ENCODE assay signal across 22 mouse cellular contexts in genomic region chr12:104262863-104263262, GRCm38 (mm10). TPM values are rescaled to one million over a fixed set of nuclear protein-coding genes. Genes with fewer than 3 reads are reported as not detected.
DNase-seq lines count a peak whose midpoint lies in the region; ATAC-seq and TF ChIP-seq lines count a peak whose summit lies in the region.
"Had no signal": no experiment of that assay in that cellular context is flagged by ENCODE, and none has a peak within 500 bp of the region (broad histone marks: within the 10 kb centered on the region; RNA-seq: fewer than 3 reads in every experiment).

Gene Serpina3i (plus strand): TSS chr12:104263122.

- H3K27me3 ChIP-seq in heart, embryonic 15.5 days, result no peaks in the 10 kb centered on the region
- no peaks in the 10 kb centered on the region for H3K27me3 ChIP-seq in testis, adult 2 months (ENCODE audit: control insufficient read depth, insufficient read depth, low read length)
- H3K27me3 ChIP-seq: forebrain, embryonic 15.5 days; liver, embryonic 13.5 days; neural tube, embryonic 12.5 days; Patski had no signal

- no peak within 1 kb of the TSS for H3K4me2 ChIP-seq in heart, embryonic 15.5 days
- H3K4me2 ChIP-seq: forebrain, embryonic 15.5 days; liver, embryonic 13.5 days; neural tube, embryonic 12.5 days had no signal

- H3K36me3 ChIP-seq in heart, embryonic 15.5 days, result no peaks in the 10 kb centered on the region
- H3K36me3 ChIP-seq in testis, adult 2 months (ENCODE audit: control insufficient read depth, insufficient read depth, low read length), result no peaks in the 10 kb centered on the region
- H3K36me3 ChIP-seq: forebrain, embryonic 15.5 days; liver, embryonic 13.5 days; neural tube, embryonic 12.5 days had no signal

- ATAC-seq in heart, embryonic 15.5 days (replicated peaks; ENCODE audit: insufficient number of reproducible peaks, insufficient read depth, low FRiP score, low read depth), result 0 out of 2 replicates have a peak, but pooled peaks have one; percentile 18
- ATAC-seq: forebrain, embryonic 15.5 days; inflammation-experienced regulatory T-cells, adult 6 months; Patski had no signal

- TF ChIP-seq POLR2A in testis, adult 2 months (IDR thresholded peaks at IDR 0.05; ENCODE audit: control insufficient read depth, low read depth, low read length), result no peak

- no peaks in the 10 kb centered on the region for H3K4me1 ChIP-seq in heart, embryonic 15.5 days (replicated peaks)
- no peaks in the 10 kb centered on the region for H3K4me1 ChIP-seq in testis, adult 2 months (ENCODE audit: control insufficient read depth, insufficient read depth, low read length)
- H3K4me1 ChIP-seq: forebrain, embryonic 15.5 days; liver, embryonic 13.5 days; neural tube, embryonic 12.5 days had no signal

- TF ChIP-seq CTCF in testis, adult 2 months (IDR thresholded peaks at IDR 0.05; ENCODE audit: control insufficient read depth, insufficient read depth, insufficient replicate concordance, low read depth, low read length), result no peak

- no peaks in the 10 kb centered on the region for H3K9me3 ChIP-seq in heart, embryonic 15.5 days (replicated peaks)
- H3K9me3 ChIP-seq: forebrain, embryonic 15.5 days; liver, embryonic 13.5 days; neural tube, embryonic 12.5 days had no signal

- no peak within 1 kb of the TSS for H3K4me3 ChIP-seq in heart, embryonic 15.5 days
- no peak within 1 kb of the TSS for H3K4me3 ChIP-seq in testis, adult 2 months (ENCODE audit: control insufficient read depth, low read depth, low read length)
- H3K4me3 ChIP-seq: forebrain, embryonic 15.5 days; gastrocnemius, adult 2 months; heart, adult 2 months; liver, embryonic 13.5 days; neural tube, embryonic 12.5 days had no signal

- H3K9ac ChIP-seq in heart, embryonic 15.5 days, result no peak within 1 kb of the TSS
- H3K9ac ChIP-seq: forebrain, embryonic 15.5 days; liver, embryonic 13.5 days; neural tube, embryonic 12.5 days had no signal

- no peak within 1 kb of the TSS for H3K27ac ChIP-seq in heart, embryonic 15.5 days
- H3K27ac ChIP-seq in testis, adult 2 months (ENCODE audit: control insufficient read depth, insufficient read depth, low read depth, low read length), result peak within 1 kb of the TSS; percentile 60; the same call in 1 of the 2 replicates
- H3K27ac ChIP-seq: forebrain, embryonic 15.5 days; gastrocnemius, adult 2 months; heart, adult 2 months; liver, embryonic 13.5 days; neural tube, embryonic 12.5 days had no signal

- no peak for DNase-seq in heart, postnatal 4 days
- DNase-seq in testis, postnatal 10 days (ENCODE audit: low spot score), result no peak
- DNase-seq in R1 (ENCODE audit: low read depth, low spot score), result peak; percentile 67
- DNase-seq in lung, postnatal 25 days (ENCODE audit: low spot score), result peak; percentile 19
- DNase-seq in left cerebral cortex, adult 18-20 months (ENCODE audit: low spot score in 2 of 2), result no peak
- no peak for DNase-seq in cerebellum, adult 9-10 months
- DNase-seq: adrenal gland, adult 2 months; cerebellum, adult 18-20 months; gastrocnemius, adult 2 months; heart, adult 2 months; layer of hippocampus, adult 9-11 months; liver, embryonic 13.5 days; right cerebral cortex, postnatal 25 days had no signal

RNA-seq across cellular contexts. Expression of gene Serpina3i, which starts in this region (rescaled TPM):
- 0.25 and 3.2 TPM in 2 replicates for polyA plus RNA-seq in heart, embryonic 15.5 days (2015; fragmentation: Nextera tagmentation; extraction: Ambion mirVana)
- total RNA-seq in heart, postnatal 4 days (2021), result 1 to 10 TPM in 1 of 2 experiments, under 1 TPM in 1; 0.31 to 1.0 TPM
- polyA plus RNA-seq in testis, adult 2 months (2012; rRNA removed), result 0.06 and 0.57 TPM in 2 replicates
- not detected for total RNA-seq in left cerebral cortex, adult 18-20 months (2021)
- total RNA-seq: common myeloid progenitor, adult 5-6 weeks; gastrocnemius, adult 2 months; left cerebral cortex, postnatal 25 days; megakaryocyte progenitor cell, adult 5-6 weeks had no signal
- polyA plus RNA-seq: forebrain, embryonic 15.5 days; inflammation-experienced regulatory T-cells, adult 6 months had no signal

Comparison
In these comparisons a context has a peak if more than half of its experiments do, and no peak if none do; other contexts are left out.
1. DNase-seq: peak in R1 (single experiment) and lung, postnatal 25 days (single experiment); none in heart, postnatal 4 days (single experiment), testis, postnatal 10 days (single experiment), left cerebral cortex, adult 18-20 months (0 of 2) and cerebellum, adult 9-10 months (single experiment).